Mouse (Mus musculus) megakaryocyte progenitor cell, adult 5-6 weeks (primary cell): Measurements from ENCODE around the gene Os9. TPM values are rescaled to one million over a fixed set of nuclear protein-coding genes. Genes with fewer than 3 reads are reported as not detected.

Experiments
- ATAC-seq: replicated peaks from 2 replicates; pipeline ENCODE4 v1.8.0; 2016; ENCODE audit warnings: mild to moderate bottlenecking, moderate TSS enrichment, inconsistent platforms; ENCODE audit not compliant: poor library complexity
- total RNA-seq, 2 experiments: library from RNA; stranded (forward) in 1 of 2; stranded (reverse) in 1 of 2; fragments of 157-497, 149-512 nt in 1 of 2; fragments of 200-1000 nt in 1 of 2; gene quantifications; 2 replicates each; pipeline versions ENCODE4 v1.2.3 to v1.2.4; 2015 to 2017

Os9 gene
- total RNA-seq, 2 experiments from 2014 or later, result 40.1 to 192 TPM

- ATAC-seq, result no peak
These were observed 448 bp downstream of the Os9 start for GRCm38 (mm10) chr10:127120301-127121065.

GRCm38 (mm10) chr10:127119229-127119628, 1.7 kb downstream of the Os9 start:
- no peak for ATAC-seq

GRCm38 (mm10) chr10:127118470-127118869, 2.5 kb downstream of the Os9 start:
- no peak for ATAC-seq

GRCm38 (mm10) chr10:127115068-127115467, 5.9 kb downstream of the Os9 start:
- peak; percentile 30 for ATAC-seq

GRCm38 (mm10) chr10:127114408-127114807, 6.5 kb downstream of the Os9 start:
- peak; percentile 46 for ATAC-seq

- peak; percentile 52 for ATAC-seq
These were observed 9.7 kb downstream of the Os9 start for GRCm38 (mm10) chr10:127111001-127111887.

- peak; percentile 20 for ATAC-seq
These were observed 12.7 kb downstream of the Os9 start for GRCm38 (mm10) chr10:127108262-127108583.

GRCm38 (mm10) chr10:127107563-127108261, 13.2 kb downstream of the Os9 start:
- peak; percentile 43 for ATAC-seq

GRCm38 (mm10) chr10:127103631-127104030, 17.3 kb downstream of the Os9 start:
- ATAC-seq, result peak; percentile 47

GRCm38 (mm10) chr10:127101151-127101550, 19.8 kb downstream of the Os9 start:
- peak; percentile 38 for ATAC-seq

GRCm38 (mm10) chr10:127100414-127100813, 20.5 kb downstream of the Os9 start:
- ATAC-seq, result peak; percentile 40

GRCm38 (mm10) chr10:127099868-127100267, 21.1 kb downstream of the Os9 start:
- ATAC-seq, result peak; percentile 7; the same call in 1 of the 2 replicates

- ATAC-seq, result no peak
These were observed 21.7 kb downstream of the Os9 start for GRCm38 (mm10) chr10:127099191-127099590.

GRCm38 (mm10) chr10:127098514-127098913, 22.4 kb downstream of the Os9 start:
- no peak for ATAC-seq

- no peak for ATAC-seq
These were observed 26.5 kb downstream of the Os9 start for GRCm38 (mm10) chr10:127094382-127094802.

- ATAC-seq, result no peak; the same call in 1 of the 2 replicates
These were observed 28.2 kb downstream of the Os9 start for GRCm38 (mm10) chr10:127092742-127093141.

GRCm38 (mm10) chr10:127091507-127092396, 29.2 kb downstream of the Os9 start:
- ATAC-seq, result peak; percentile 15; the same call in 1 of the 2 replicates

GRCm38 (mm10) chr10:127090560-127091411, 30.1 kb downstream of the Os9 start:
- no peak for ATAC-seq

- no peak for ATAC-seq
These were observed 35.3 kb downstream of the Os9 start for GRCm38 (mm10) chr10:127085633-127086032.
